Mouse (Mus musculus): ENCODE results near the gene Gmip.

Gene Gmip

GRCm38 (mm10) chr8:69808094-69808863 is at the start of gene Gmip:
Gene Gmip, plus strand, starts transcription at chr8:69808679.
- DNase-seq = peak; percentile 79

GRCm38 (mm10) chr8:69761814-69762445 is 46.5 kb upstream of the Gmip start:
- DNase-seq = no peak

- no peak for DNase-seq
These were observed 37.3 kb upstream of the Gmip start for GRCm38 (mm10) chr8:69771221-69771620.

- no peak for DNase-seq
These were observed 36.4 kb upstream of the Gmip start for GRCm38 (mm10) chr8:69772106-69772505.

GRCm38 (mm10) chr8:69774503-69775148 is 33.9 kb upstream of the Gmip start, which contains the start of gene Gm20422:
Gene Gm20422, minus strand, starts transcription at chr8:69774886.
- peak; percentile 99 for DNase-seq

GRCm38 (mm10) chr8:69775149-69775534 is 33.3 kb upstream of the Gmip start:
- no peak for DNase-seq

GRCm38 (mm10) chr8:69777111-69777510 is 31.4 kb upstream of the Gmip start:
- DNase-seq = no peak

GRCm38 (mm10) chr8:69789105-69789504 is 19.4 kb upstream of the Gmip start:
- no peak for DNase-seq

GRCm38 (mm10) chr8:69789731-69790130 is 18.7 kb upstream of the Gmip start:
- no peak for DNase-seq

GRCm38 (mm10) chr8:69790364-69790763 is 18.1 kb upstream of the Gmip start:
- peak; percentile 7 for DNase-seq

- peak; percentile 94 for DNase-seq
These were observed 17.6 kb upstream of the Gmip start, which contains the start of the genes Atp13a1 and Zfp866 for GRCm38 (mm10) chr8:69790773-69791367. Gene Atp13a1, plus strand, starts transcription at chr8:69791163. Gene Zfp866, minus strand, starts transcription at chr8:69791178.

- DNase-seq = peak; percentile 60
These were observed 16.9 kb upstream of the Gmip start for GRCm38 (mm10) chr8:69791415-69792068.

- DNase-seq = no peak
These were observed 14.8 kb upstream of the Gmip start for GRCm38 (mm10) chr8:69793666-69794065.

GRCm38 (mm10) chr8:69794096-69794495 is 14.4 kb upstream of the Gmip start:
- no peak for DNase-seq

- DNase-seq = no peak
These were observed 13.6 kb upstream of the Gmip start for GRCm38 (mm10) chr8:69794901-69795300.

GRCm38 (mm10) chr8:69796721-69797345 is 11.6 kb upstream of the Gmip start:
- DNase-seq = no peak

GRCm38 (mm10) chr8:69797661-69798060 is 10.8 kb upstream of the Gmip start:
- DNase-seq = no peak

- DNase-seq = no peak
These were observed 9.2 kb upstream of the Gmip start for GRCm38 (mm10) chr8:69799261-69799660.

- DNase-seq = no peak
These were observed 8.5 kb upstream of the Gmip start for GRCm38 (mm10) chr8:69799946-69800345.

GRCm38 (mm10) chr8:69801796-69802195 is 6.7 kb upstream of the Gmip start:
- DNase-seq = no peak

GRCm38 (mm10) chr8:69802216-69802615 is 6.3 kb upstream of the Gmip start:
- no peak for DNase-seq

GRCm38 (mm10) chr8:69803366-69803765 is 5.1 kb upstream of the Gmip start:
- DNase-seq = no peak

Data from retina, postnatal 1 day (tissue).